Mouse (Mus musculus) heart, postnatal 0 days (tissue): ENCODE data around the gene Il1r1.

ENCODE experiments used
- CTCF ChIP-seq: IDR thresholded peaks from 2 replicates; pipeline ENCODE4 v1.5.1; 2016; ENCODE audit warnings: antibody characterized with exemption, control low read depth, low read depth
- EP300 ChIP-seq: IDR thresholded peaks from 2 replicates; pipeline ENCODE4 v1.6.1; 2016; ENCODE audit warnings: antibody characterized with exemption, low read depth

DNA sequence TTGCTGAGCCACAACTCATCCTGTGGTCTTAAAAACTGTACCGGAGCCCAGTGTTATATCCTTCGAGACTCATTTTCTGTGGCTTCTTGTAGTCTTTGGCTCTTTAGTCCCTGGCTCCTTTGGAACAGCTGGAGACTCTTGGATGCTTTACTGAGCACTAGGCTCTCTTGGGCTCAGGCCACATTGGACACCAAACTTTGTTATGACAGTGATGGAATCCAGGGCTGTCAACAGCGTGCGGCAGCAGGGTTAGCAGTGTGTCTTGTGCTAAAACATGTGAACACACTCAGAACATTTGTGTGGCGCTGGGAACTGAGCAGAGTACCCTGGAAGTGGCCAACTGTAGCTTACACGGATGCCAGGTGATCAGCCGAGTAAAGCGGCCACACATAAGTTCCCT is 38.8 kb downstream of the Il1r1 start:
- TF ChIP-seq EP300, result no peak
- TF ChIP-seq CTCF, result no peak
